Mouse (Mus musculus) forebrain, embryonic 11.5 days (tissue): ENCODE data around the gene Osbpl9. TPM values are rescaled to one million over a fixed set of nuclear protein-coding genes. Genes with fewer than 3 reads are reported as not detected.

Experiments used
- ATAC-seq: fragments of 200-750 bp; cut with Nextera tagmentation; replicated peaks from 2 replicates; pipeline ENCODE4 v1.8.0; 2017; ENCODE audit warnings: moderate TSS enrichment; ENCODE audit not compliant: low FRiP score
- DNase-seq: peaks from one replicate; pipeline ENCODE4 v3.0.0-alpha.2; 2017; ENCODE audit warnings: low spot score
- H3K27ac ChIP-seq: fragments of 300-500 bp; sonication (generic); 2 replicates; pipeline ENCODE4 v1.5.1; 2014; ENCODE audit warnings: low read depth, low read length
- H3K27me3 ChIP-seq: fragments of 300-500 bp; sonication (generic); 2 replicates; pipeline ENCODE4 v1.6.1; 2014; ENCODE audit warnings: mild to moderate bottlenecking, low read length, mixed read lengths; ENCODE audit not compliant: control insufficient read depth, insufficient read depth
- H3K36me3 ChIP-seq: fragments of 300-500 bp; sonication (generic); 2 replicates; pipeline ENCODE4 v1.6.1; 2014; ENCODE audit warnings: mild to moderate bottlenecking, low read length, moderate library complexity, mixed read lengths; ENCODE audit not compliant: control insufficient read depth, insufficient read depth
- H3K4me1 ChIP-seq: fragments of 300-500 bp; sonication (generic); replicated peaks from 2 replicates; pipeline ENCODE4 v1.6.1; 2014; ENCODE audit warnings: low read length, mixed read lengths; ENCODE audit not compliant: control insufficient read depth, insufficient read depth
- H3K4me2 ChIP-seq: fragments of 300-500 bp; sonication (generic); 2 replicates; pipeline ENCODE4 v1.6.1; 2014; ENCODE audit warnings: low read depth, mild to moderate bottlenecking, low read length, moderate library complexity, mixed read lengths; ENCODE audit not compliant: severe bottlenecking
- H3K4me3 ChIP-seq: fragments of 300-500 bp; sonication (generic); 2 replicates; pipeline ENCODE4 v1.5.1; 2014; ENCODE audit warnings: low read depth, low read length
- H3K9ac ChIP-seq: fragments of 300-500 bp; sonication (generic); 2 replicates; pipeline ENCODE4 v1.6.1; 2014; ENCODE audit warnings: low read length
- H3K9me3 ChIP-seq: fragments of 300-500 bp; sonication (generic); 2 replicates; pipeline ENCODE4 v1.6.1; 2016; ENCODE audit warnings: low read length, mixed read lengths; ENCODE audit not compliant: control insufficient read depth
- WGBS: fragments of 180-500 bp; shearing (Covaris S2); extraction: QIAGEN DNeasy Blood & Tissue Kit; methylation state at CpG from one replicate; pipeline ENCODE4 v1.1.7; 2014; 5-methylcytosine and 5-hydroxymethylcytosine counted together
- microRNA counts: library from miRNA; unstranded; fragments of <30 nt; microRNA quantifications from one replicate; lab custom pipeline; 2015
- microRNA-seq: library from miRNA; unstranded; fragments of <30 nt; microRNA quantifications from one replicate; pipeline ENCODE4, GENCODE M21; 2016; ENCODE audit not compliant: insufficient number of aligned reads
- polyA plus RNA-seq: library from polyadenylated mRNA; unstranded; fragments of >200 nt; fragmentation: Nextera tagmentation; extraction: Ambion mirVana; gene quantifications from 2 replicates; pipeline ENCODE4 v1.2.1, GENCODE M21; 2014

Gene Osbpl9
- polyA plus RNA-seq, 1 experiment from 2014 or later = 67.7 TPM

DNA sequence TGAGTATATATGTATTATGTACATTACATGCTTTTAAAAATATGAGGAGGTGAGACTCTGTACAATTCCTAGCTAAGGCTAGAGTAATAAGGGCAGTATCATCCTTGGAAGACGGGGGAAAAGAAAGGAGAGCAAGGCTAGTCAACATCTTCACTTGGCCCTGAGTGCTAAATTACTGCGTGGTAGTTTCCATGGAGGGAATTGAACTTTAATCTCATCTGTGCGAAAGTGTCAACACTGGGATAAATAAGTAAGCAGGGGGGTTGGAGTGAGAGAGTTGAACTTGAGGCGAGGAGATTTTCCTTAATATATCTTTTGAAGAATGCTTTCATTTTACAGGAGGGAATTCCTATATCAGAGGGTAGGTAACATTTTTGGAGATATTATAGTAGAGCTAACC lies 188.0 kb downstream of the Osbpl9 start:
- no peak overlapping the region for H3K4me2 ChIP-seq
- WGBS = 90% methylated on average over 4 of the region's 4 CpGs
- H3K4me1 ChIP-seq = no peaks in the 10 kb centered on the region
- DNase-seq (no peak), ATAC-seq (no peak)
- H3K9me3 ChIP-seq = no peaks in the 10 kb centered on the region
- peaks cover 3% of the 10 kb centered on the region; the same call in 1 of the 2 replicates for H3K36me3 ChIP-seq
- H3K27ac ChIP-seq = no peak overlapping the region
- no peaks in the 10 kb centered on the region for H3K27me3 ChIP-seq
- no peak overlapping the region for H3K4me3 ChIP-seq
- H3K9ac ChIP-seq = no peak overlapping the region

MicroRNAs within 50 kb of the gene (microRNA counts, 519-probe panel; counts per million panel counts)
- 31.2 counts per million for microRNA mmu-miR-761 (lab: Ali Mortazavi, UCI)

Small RNA genes lying within 50 kb of the gene (microRNA-seq; reads per million reads assigned to microRNA genes)
- not detected for gene Mir761

Other genes with a start within 250 kb of the Osbpl9 start
- gene Nrd1, start 201.6 kb downstream of the Osbpl9 start, polyA plus RNA-seq = 67.7 and 69.2 TPM in 2 replicates
- 0.12 and 0.23 TPM in 2 replicates for gene Calr4, start 32.2 kb upstream of the Osbpl9 start, polyA plus RNA-seq
- gene Eps15, start 78.0 kb upstream of the Osbpl9 start, polyA plus RNA-seq = 45.1 and 45.2 TPM in 2 replicates
- gene Ttc39a, start 204.4 kb upstream of the Osbpl9 start, polyA plus RNA-seq = 3.8 and 4.4 TPM in 2 replicates